Mouse (Mus musculus): ENCODE data around the gene Ecm2.
A peak's percentile ranks its signal among the peaks of the same experiment; 100 is the strongest.

The Ecm2 gene

DNA sequence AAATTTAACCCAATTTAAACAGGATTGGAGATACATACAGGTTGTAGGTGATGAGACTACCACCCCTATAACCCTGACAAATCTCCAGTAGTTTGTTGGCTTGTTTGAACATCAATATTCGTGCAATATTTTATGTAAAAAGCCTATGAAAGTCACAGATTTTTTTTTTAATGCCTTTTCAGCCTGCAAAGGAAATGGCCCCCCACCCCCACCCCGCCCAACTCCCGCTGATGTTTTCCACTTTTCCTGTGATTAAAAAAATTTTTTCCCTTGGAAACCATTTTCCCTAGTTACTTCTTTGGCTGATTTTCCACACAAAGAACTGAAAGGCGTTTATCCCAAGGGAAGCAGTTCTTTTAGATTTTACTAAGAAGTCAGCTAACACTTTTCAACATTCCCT, at the start of gene Ecm2:
Ecm2 (plus strand) TSS at position 301 of the 400 bp plus-strand sequence.
- DNase-seq (ENCODE audit: low read depth, low spot score), result no peak

DNA sequence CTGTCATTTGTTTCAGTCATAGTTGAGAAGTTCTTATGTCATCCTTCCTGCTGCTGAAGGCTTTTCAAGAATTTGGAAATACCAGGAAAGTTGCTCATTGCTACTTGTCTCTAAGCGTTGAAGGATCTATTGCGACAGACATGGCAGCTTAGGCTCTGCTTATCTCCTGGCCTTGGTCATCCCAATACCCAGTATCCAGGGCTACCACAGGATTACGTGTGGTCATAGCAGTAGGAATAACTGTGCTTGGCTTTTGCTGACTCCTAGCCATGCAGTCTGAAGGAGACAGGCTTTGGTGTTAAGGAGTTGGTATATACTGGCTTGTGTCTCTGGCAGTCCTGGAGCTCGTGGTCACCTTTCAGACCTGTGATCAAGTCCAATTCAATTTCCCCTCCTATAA, 44.3 kb upstream of the Ecm2 start:
- DNase-seq (ENCODE audit: low read depth, low spot score), result no peak

DNA sequence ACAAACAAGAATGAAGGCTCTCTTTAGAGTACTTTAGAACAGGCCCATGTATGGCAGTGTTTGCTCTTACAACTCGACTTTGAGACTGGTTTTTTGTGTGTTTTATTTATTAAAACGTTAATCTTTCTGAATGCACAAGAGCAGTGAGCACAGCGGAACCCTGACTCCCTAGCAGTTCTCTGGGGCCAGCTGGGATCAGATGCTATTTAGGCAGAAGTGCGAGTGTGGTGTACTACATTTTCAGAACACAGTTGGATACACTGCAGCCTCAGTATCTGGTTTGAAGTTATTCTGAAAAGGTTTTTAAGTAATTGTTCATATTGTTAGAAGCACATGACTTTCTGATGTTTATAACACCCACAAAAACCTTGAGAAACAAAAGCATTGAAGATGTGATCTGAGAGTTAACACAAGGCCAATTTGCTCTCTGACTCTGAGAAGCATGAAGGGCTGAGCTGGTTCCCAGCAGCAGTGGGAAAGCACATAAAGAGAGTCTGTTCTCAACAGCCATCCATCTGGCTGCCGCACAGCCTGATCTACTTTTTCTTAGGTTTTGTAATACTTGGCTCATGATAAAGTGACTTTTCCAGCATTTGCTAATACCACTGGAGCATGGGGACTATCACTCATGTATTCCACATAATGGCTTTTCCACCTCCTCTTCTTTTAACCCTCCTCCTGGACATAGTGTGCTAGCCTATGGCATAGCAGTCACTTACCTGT, 43.8 kb upstream of the Ecm2 start:
- peak; percentile 77 for DNase-seq (ENCODE audit: low read depth, low spot score)

DNA sequence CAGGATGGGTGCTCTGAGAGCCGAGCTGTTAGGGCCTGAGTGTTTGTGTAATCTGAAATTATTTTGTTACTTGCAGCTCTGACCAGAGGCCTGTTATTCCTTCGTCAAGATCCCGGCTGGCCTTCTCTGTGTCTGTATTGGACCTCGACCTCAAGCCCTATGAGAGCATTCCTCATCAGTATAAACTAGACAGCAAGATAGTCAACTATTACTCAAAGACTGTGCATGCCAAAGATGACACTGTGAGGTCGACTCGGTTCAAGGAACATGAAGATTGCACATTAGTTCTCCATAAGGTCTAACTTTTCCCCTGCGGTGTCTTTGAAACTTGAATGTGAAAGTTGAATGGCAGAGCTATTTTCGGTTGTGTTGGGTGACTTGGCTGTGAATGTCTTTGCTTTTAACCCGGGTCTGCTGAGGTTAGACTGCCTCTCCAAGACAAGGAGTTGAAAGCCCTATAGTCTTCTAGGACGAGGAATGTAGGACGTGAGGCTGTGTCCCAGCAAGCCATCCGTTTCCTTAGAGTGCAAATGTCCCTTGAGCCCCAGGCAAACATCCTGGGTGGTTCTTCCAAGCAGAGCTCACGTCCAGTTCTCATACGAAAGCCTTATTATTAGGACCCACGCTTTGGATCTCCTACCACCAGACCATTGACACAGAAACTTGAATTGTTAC, 43.0 kb upstream of the Ecm2 start:
- DNase-seq (ENCODE audit: low read depth, low spot score), result no peak

DNA sequence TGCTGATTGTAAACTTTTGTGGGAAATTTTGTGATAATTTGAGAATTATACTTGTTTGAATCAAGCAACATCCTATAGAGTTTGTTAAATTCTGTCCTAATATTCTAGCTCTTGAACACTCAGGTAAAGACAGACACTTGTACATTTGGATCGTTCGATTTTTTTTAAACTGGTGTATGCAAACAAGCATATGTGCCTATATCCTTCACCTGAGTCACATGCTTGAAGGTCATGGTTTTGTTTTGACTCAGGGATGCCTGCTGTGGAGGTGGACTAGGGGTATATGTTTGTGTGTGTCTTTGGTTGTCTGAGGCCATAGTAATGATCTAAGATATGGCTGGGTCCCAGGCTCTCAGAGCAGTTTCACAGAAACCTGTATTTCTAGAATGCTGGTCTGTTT, 41.7 kb upstream of the Ecm2 start:
- no peak for DNase-seq (ENCODE audit: low read depth, low spot score)

DNA sequence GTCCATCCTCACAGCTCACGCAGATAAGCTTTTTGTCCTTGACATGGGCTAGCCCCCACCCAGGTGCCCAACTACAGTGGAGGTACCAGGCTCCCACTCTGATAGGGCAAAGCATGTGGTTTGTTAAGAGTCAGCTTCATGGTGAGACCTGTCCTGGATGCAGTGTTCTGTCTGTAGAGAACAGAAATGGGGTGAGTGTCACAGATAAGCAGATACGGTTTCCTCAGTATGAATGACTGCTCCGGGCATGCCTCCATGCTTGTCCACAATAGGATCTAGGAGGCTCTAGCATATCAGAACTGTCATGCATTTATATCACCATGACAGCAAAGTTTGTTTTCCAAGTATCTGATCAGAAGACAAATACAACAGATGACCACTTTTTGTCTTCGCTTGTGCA, 38.7 kb upstream of the Ecm2 start:
- no peak for DNase-seq (ENCODE audit: low read depth, low spot score)

DNA sequence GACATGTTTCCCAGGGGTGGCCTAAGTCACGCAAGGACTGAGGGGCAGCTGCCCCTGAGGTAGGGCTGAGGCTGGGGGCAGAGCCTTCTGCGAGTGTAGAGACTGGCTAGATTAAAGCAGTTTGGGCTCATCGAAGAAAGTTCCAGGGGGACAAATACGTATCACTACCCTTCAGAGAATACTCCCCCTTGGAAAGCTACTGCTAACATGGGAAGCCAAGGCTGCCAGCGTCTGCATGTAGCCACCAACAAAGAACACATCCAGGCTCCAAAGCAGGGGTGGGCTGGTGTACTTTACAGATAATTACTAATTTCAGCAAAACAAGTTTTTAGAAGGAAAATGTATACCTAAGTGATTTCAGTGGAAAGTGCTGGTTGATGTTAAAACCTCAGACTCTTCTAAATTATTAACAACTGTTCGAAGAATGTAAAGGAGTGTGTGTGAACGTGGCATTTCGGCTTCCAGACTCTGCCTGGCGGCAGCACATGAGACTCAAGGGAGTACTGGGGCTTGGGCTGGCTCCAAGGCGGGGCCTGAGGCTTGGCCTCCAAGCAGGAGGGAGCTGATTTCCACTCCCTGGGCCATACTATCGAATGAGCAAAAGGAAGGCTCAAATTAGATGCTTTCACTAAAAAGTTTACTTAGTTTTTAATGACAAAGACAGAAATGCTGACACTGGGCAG, 38.1 kb upstream of the Ecm2 start:
- DNase-seq (ENCODE audit: low read depth, low spot score), result no peak

DNA sequence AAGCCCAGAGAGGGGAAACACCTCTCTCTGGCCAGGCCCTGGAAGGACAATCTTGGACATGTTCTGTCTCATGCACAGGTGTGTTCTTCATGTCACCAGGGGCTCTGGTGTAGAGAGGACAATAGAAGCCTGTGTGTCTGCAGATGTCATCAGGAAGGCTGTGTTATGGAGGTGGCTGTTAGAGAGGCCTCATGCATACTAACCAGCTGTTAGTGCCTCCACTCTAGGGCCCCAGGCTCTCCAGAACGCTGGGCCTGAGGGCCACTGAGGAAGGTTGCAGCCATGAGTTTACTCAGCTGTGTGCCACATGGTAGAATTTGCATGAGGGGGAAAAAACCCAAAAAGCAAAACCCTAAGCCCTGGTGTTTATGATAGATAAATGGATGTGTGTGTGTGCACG, 37.0 kb upstream of the Ecm2 start:
- DNase-seq (ENCODE audit: low read depth, low spot score), result no peak

DNA sequence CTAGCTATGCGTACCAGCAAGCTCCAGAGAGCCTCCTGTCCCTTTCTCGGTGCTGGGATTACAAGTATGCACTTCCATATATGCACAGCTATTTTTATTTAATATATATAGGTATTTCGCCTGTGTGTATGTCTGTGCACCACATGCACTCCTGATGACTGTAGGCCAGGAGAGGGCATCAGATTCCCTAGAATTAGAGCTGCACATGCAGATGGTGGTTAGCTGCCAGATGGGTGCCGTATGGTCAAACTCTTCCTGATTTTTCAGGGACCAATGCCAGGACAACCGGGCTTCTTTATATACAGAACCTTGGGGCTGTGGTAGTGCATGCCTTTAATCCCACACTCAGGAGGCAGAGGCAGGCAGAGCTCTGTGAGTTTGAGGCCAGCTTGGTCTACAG, 35.6 kb upstream of the Ecm2 start:
- DNase-seq (ENCODE audit: low read depth, low spot score), result peak; percentile 32

DNA sequence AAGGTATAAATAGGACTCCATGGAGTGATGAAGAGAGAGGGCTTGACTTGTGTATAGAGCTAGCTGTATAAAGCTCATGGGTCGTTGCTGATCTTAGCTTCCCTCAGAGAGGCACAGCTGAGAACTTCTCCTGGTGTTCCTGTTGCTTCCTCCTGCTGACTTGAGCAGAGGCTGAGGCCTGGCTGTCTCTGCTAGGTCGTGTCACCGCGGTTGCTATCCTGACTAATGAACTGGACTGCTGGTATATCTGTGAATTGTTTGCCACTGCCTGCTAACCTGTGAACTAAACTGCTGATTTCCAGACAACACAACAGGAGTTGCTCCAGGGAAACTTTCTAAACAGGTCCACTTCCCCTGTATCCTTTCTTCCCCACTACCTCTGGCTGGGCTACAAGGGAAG, 34.3 kb upstream of the Ecm2 start:
- no peak for DNase-seq (ENCODE audit: low read depth, low spot score)

DNA sequence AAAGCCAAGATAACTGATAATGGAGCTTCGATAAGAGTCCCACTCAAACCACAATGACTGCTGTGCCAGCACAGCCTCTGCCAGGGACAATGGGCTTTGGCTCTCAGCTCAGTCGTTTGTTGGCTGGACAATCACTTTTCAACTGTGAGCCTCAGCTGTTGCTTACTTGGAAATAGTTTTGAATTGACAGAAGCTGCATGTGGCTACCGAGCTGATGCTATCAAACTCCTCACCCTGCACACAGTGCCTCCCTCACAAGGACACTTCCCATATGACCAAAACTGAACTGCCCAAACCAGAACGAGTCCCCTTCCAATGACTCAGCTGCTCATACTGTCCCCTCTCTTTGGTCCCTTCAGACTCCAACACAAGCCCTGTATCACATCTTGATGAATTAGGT, 33.8 kb upstream of the Ecm2 start:
- DNase-seq (ENCODE audit: low read depth, low spot score), result peak; percentile 53

DNA sequence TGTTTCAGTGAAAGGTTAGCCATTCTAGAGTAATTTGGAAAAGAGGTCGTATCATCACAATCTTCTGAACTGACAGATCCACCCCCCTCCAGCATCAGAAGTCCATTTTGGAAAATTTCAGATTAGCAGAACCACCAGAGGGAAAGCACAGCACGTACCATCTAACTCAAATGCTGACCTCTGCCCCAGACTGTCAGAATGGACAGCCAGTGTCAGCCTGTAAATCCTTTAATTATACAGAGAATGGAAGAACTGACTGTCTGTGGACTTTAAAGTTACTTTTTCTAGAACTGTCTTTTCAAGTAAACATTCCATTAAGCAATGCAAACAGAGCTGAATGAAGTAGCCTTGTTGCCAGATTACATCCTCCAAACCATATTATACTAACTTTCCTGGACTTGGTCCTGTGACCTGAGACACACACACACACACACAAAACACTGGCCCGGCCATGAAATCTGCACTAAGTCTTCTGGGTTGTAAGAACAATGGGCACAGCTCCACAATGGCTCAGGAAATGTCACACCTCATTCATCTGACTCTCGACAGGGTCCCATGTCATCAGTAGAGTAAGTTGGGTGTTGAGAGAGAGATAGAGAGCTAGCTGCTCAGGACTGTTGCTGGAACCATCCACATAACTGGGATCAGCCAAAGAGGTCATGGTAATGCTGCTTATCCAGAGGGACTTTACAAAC, 32.5 kb upstream of the Ecm2 start:
- DNase-seq (ENCODE audit: low read depth, low spot score), result no peak

DNA sequence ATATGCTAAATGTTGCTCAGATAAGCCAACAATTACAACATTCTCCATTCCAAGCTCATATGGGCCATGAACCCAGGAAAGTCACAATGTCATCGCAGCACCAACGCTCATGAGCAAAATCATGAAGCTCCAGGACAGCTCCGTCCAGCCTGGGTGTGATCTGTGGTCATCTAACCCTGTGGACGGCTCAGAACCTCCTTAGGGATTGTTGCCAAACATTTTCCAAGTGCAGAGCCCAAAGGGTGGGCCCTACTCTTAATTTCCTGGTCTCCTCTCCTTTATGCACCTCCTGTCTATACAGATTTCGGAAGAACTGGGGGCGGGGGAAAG, 32.0 kb upstream of the Ecm2 start:
- no peak for DNase-seq (ENCODE audit: low read depth, low spot score)

DNA sequence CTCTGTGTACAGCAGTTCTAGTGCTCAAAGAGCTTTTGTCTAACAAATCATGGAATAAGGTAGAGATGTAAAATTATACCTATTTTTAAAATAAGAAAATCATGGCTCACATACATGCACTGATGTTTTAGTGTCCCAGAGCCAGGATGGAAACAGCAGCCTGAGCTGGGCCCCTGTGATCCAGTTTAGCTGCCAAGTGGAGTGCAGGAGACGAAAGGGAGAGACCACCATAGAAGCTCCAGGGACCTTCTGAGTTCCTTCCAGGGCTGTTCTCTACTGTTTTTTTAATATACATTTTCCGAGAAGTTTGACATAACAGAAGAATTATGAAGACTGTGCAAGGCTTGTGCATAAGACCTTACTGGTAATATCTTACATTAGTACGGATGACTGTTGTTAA, 26.7 kb upstream of the Ecm2 start:
- no peak for DNase-seq (ENCODE audit: low read depth, low spot score)

DNA sequence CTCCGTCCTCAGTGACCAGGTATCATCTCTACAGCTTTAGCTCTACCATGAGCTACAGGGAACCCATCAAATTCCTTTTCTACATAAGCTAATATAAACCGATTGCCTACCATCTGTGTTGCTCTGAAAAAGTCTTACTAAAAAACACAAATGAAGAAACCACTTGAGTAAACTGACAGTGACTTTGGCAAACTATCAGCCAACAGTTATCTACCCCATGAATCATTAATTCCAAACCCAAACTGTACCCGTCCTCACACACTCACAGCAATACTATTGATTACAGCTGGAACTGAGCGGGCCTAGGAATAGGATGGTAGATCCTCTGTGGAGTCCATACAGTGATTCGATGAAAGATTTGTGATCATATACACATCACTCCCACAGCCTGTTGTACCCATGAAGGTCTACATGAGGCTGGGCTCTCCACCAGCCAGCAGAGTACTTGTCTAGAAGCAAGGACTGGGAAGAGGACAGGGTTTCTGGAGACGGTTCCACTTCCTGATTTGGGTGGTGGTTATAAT, 25.7 kb upstream of the Ecm2 start:
- DNase-seq (ENCODE audit: low read depth, low spot score), result no peak

DNA sequence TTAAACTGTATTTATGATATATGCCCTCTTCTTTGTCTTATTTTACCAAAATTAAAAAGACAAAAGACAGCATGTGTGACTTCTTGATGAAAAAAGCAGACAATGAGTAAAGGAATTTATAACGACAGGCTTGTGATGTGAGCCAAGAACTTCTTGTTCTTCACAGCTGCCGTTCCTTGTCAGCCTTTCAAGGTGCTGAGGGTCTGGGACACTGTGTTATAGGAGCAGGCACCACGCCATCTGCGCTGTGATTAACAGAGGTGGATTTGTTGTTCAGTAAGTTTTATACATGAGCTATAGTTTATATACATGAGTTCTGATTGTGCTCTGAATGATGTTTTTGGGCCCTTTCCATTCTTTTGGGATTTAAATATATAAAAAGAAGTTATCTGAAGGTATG, 25.2 kb upstream of the Ecm2 start:
- DNase-seq (ENCODE audit: low read depth, low spot score), result no peak

DNA sequence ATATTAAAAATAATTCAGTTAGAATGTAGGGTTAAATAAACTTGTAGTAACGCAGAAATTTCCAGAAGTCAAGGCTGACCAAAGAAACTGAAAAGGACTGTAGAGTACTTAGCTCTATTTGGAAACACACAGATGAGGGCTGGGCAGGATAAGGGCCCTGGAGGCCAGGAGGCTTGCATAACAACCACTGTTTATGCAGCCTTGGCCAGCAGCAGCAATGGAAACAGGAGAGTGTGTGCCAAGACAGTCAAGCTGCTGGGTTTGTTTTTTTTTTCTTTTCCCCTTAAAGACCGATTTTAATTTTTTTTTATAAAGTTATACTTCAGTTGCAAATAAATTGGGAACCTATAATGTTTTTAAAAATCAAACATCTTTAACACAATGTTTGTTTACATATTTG, 24.6 kb upstream of the Ecm2 start:
- peak; percentile 84 for DNase-seq (ENCODE audit: low read depth, low spot score)

DNA sequence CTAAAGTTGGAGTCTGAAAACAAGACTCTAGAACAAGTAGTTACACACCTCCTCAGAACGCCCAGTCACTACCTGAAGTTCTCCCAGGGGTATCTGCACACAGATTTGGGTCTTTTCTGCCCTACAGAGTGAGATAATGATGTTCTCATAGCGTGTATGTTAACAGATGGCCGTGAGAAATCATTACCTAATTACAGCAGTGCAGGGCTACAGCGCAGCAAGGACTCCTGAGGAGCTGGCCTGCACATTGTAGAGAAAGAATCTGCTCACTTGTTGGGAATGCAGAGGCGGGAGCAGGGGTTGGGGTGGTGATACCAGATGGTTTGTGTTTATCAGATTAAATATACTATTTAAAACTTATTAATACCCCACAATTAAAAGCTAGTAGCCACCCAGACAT, 24.1 kb upstream of the Ecm2 start:
- peak; percentile 66 for DNase-seq (ENCODE audit: low read depth, low spot score)

DNA sequence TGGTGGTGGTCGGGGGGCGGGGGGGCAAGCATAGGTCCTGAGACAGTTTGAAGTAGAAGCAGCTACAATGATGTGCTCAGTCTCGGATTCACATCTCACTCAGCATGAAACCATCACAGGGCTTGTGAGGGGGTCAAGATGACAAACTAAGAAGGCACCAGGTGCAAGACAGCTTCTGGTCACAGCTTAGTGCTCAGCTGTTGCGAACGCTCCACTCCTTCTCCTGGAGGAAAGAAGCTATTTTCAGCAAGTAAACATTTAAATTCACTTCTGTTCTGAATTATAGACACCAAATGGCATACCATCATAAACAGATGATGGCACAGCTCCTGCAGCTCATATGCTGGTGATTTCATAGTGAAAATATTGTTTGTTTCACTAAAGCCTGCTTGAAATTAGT, 19.2 kb upstream of the Ecm2 start:
- peak; percentile 47 for DNase-seq (ENCODE audit: low read depth, low spot score)

DNA sequence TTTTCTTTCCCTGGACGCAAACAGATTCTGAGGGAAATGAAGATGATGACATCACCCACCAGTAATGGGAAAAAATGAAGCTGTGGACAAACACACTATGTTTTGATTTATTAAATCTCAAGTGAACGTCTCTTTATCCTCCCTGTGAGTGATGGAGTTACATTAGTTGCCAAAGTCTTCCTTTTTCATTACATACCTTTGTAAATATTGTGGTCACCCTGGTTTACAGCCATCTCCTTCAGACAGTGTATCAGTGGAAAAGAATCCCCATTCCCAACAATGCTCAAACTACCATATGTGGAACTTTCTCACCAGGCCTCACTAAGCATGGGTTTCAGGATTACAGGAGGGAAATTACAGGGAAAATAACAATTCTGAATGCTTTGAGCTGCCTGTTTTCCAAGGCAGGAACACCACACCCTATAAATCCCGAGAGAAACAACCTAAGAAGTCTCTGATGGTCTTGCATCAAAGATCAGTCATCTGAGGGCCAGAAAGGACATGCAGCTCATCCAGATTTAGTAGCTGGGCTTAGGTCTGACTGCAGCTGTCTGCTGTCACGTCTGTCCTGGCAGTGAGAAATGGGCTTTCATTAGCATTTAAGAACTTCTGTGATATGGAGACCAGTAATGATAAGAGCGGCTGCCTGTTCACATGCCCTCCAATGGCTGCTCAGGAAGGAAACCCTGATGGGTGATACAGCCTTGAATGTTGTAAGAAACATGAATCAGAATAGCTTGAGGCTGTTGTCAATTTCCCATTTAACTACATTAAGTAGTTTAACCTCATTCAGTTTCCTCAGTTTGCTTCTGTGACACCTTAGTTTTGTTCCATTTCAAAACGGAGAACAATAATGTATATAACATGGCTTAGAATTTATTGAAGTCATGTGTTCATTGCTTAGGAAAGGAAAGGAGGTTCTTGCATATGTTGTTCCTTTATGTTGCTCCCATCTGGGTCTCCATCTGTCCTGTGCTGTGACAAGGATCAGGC, 11.9 kb upstream of the Ecm2 start, which contains the start of gene Tes3-ps:
Tes3-ps (plus strand) TSS at position 943 of the 993 bp plus-strand sequence.
- peak; percentile 32 for DNase-seq (ENCODE audit: low read depth, low spot score)

DNA sequence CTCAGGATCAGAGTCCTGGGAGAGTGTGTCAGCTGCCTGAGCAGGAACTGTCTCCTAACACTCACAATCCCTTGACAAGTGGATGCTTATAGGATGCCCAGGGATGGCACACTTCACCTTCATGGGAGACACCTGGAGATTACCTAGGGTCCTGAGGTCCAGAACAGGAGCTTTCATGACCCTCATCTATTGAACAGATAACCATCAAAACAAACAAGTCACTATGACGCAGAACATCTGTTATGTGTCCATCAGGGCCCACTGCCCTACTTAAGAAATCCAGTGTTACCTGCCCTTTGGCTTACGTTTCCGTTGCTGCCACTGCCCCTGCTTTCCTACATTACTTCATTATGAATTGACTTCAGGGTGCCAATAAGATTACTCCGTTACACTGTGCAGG, 1.2 kb downstream of the Ecm2 start:
- no peak for DNase-seq (ENCODE audit: low read depth, low spot score)

Data from brain, adult 2 months (tissue).